Mouse (Mus musculus) neural tube, embryonic 12.5 days (tissue): ENCODE results near the gene Slit2. TPM values are rescaled to one million over a fixed set of nuclear protein-coding genes. Genes with fewer than 3 reads are reported as not detected.

ENCODE experiments used
- ATAC-seq: fragments of 200-750 bp; cut with Nextera tagmentation; 2 replicates; pipeline ENCODE4 v1.8.0; 2017; ENCODE audit warnings: low read depth, mild to moderate bottlenecking, moderate TSS enrichment, moderate library complexity; ENCODE audit not compliant: low FRiP score
- H3K27ac ChIP-seq: fragments of 300-500 bp; sonication (generic); 2 replicates; pipeline ENCODE4 v1.5.1; 2016
- H3K27me3 ChIP-seq: fragments of 300-500 bp; sonication (generic); replicated peaks from 2 replicates; pipeline ENCODE4 v1.6.1; 2016; ENCODE audit warnings: mild to moderate bottlenecking
- H3K36me3 ChIP-seq: fragments of 300-500 bp; sonication (generic); 2 replicates; pipeline ENCODE4 v1.6.1; 2016; ENCODE audit warnings: mild to moderate bottlenecking
- H3K4me1 ChIP-seq: fragments of 300-500 bp; sonication (generic); 2 replicates; pipeline ENCODE4 v1.6.1; 2016
- H3K4me2 ChIP-seq: fragments of 300-500 bp; sonication (generic); replicated peaks from 2 replicates; pipeline ENCODE4 v1.6.1; 2016; ENCODE audit warnings: mild to moderate bottlenecking
- H3K4me3 ChIP-seq: fragments of 300-500 bp; sonication (generic); 2 replicates; pipeline ENCODE4 v1.5.1; 2016
- H3K9ac ChIP-seq: fragments of 300-500 bp; sonication (generic); 2 replicates; pipeline ENCODE4 v1.6.1; 2016; ENCODE audit warnings: mild to moderate bottlenecking
- H3K9me3 ChIP-seq: fragments of 300-500 bp; sonication (generic); 2 replicates; pipeline ENCODE4 v1.6.1; 2016; ENCODE audit warnings: mild to moderate bottlenecking
- WGBS: fragments of 180-500 bp; shearing (Covaris S2); methylation state at CpG from one replicate; pipeline ENCODE4 v1.1.7; 2016; 5-methylcytosine and 5-hydroxymethylcytosine counted together
- polyA plus RNA-seq: library from polyadenylated mRNA; unstranded; fragments of >200 nt; fragmentation: Nextera tagmentation; extraction: Ambion mirVana; gene quantifications from 2 replicates; pipeline ENCODE4 v1.2.1, GENCODE M21; 2016

The Slit2 gene
- polyA plus RNA-seq = 91.3 and 96.3 TPM in 2 replicates

- Histone ChIP-seq H3K4me2 (peak within 1 kb of the TSS; percentile 97), H3K9me3 (no peaks in the 10 kb centered on the region), H3K4me1 (peaks cover 29% of the 10 kb centered on the region), H3K36me3 (no peaks in the 10 kb centered on the region), H3K4me3 (peak within 1 kb of the TSS; percentile 65), H3K27ac (peak within 1 kb of the TSS; percentile 53; the same call in 1 of the 2 replicates), H3K27me3 (no peaks in the 10 kb centered on the region), H3K9ac (peak within 1 kb of the TSS; percentile 75)
- peak; percentile 86 for ATAC-seq
- WGBS = under 1% methylated on average over 65 of the region's 66 CpGs
These were observed at the start of gene Slit2 for GRCm38 (mm10) chr5:47982941-47983701. TSS of gene Slit2 (plus strand) at chr5:47983138.

GRCm38 (mm10) chr5:47938586-47939372 lies 44.2 kb upstream of the Slit2 start:
- no peak overlapping the region for H3K9ac ChIP-seq
- no peaks in the 10 kb centered on the region for H3K9me3 ChIP-seq
- WGBS = 88% methylated on average over 5 of the region's 5 CpGs
- no peak overlapping the region for H3K4me2 ChIP-seq
- H3K4me3 ChIP-seq = no peak overlapping the region
- H3K27me3 ChIP-seq = no peaks in the 10 kb centered on the region
- ATAC-seq = no peak
- no peak overlapping the region for H3K27ac ChIP-seq
- no peaks in the 10 kb centered on the region for H3K4me1 ChIP-seq
- no peaks in the 10 kb centered on the region for H3K36me3 ChIP-seq

- Histone ChIP-seq H3K9me3 (no peaks in the 10 kb centered on the region), H3K36me3 (no peaks in the 10 kb centered on the region), H3K27me3 (no peaks in the 10 kb centered on the region), H3K4me3 (no peak overlapping the region), H3K27ac (no peak overlapping the region), H3K9ac (no peak overlapping the region), H3K4me1 (no peaks in the 10 kb centered on the region), H3K4me2 (no peak overlapping the region)
- 66% methylated on average over 1 of the region's 1 CpGs for WGBS
- no peak for ATAC-seq
These were observed 26.5 kb upstream of the Slit2 start for GRCm38 (mm10) chr5:47956451-47956850.

GRCm38 (mm10) chr5:47975795-47976194 lies 7.1 kb upstream of the Slit2 start:
- no peak overlapping the region for H3K4me2 ChIP-seq
- no peak overlapping the region for H3K27ac ChIP-seq
- no peaks in the 10 kb centered on the region for H3K36me3 ChIP-seq
- no peak overlapping the region for H3K9ac ChIP-seq
- peak; percentile 52; the same call in 1 of the 2 replicates for ATAC-seq
- 79% methylated on average over 2 of the region's 2 CpGs for WGBS
- H3K4me3 ChIP-seq = no peak overlapping the region
- H3K9me3 ChIP-seq = no peaks in the 10 kb centered on the region
- H3K27me3 ChIP-seq = no peaks in the 10 kb centered on the region
- no peaks in the 10 kb centered on the region for H3K4me1 ChIP-seq

- Histone ChIP-seq H3K4me2 (no peak overlapping the region), H3K27ac (no peak overlapping the region), H3K27me3 (no peaks in the 10 kb centered on the region), H3K9ac (no peak overlapping the region), H3K9me3 (no peaks in the 10 kb centered on the region), H3K4me3 (no peak overlapping the region), H3K4me1 (peaks cover 10% of the 10 kb centered on the region), H3K36me3 (no peaks in the 10 kb centered on the region)
- no peak for ATAC-seq
- 23% methylated on average over 4 of the region's 4 CpGs for WGBS
These were observed 3.6 kb upstream of the Slit2 start for GRCm38 (mm10) chr5:47979371-47979770.

- ATAC-seq = no peak
- Histone ChIP-seq H3K4me1 (peaks cover 19% of the 10 kb centered on the region), H3K27ac (no peak overlapping the region), H3K9me3 (no peaks in the 10 kb centered on the region), H3K27me3 (no peaks in the 10 kb centered on the region), H3K4me3 (no peak overlapping the region), H3K4me2 (no peak overlapping the region), H3K9ac (no peak overlapping the region), H3K36me3 (no peaks in the 10 kb centered on the region)
- 39% methylated on average over 5 of the region's 5 CpGs for WGBS
These were observed 2.5 kb upstream of the Slit2 start for GRCm38 (mm10) chr5:47980459-47980858.

- Histone ChIP-seq H3K9me3 (no peaks in the 10 kb centered on the region), H3K27ac (no peak overlapping the region), H3K36me3 (no peaks in the 10 kb centered on the region), H3K4me1 (peaks cover 27% of the 10 kb centered on the region), H3K27me3 (no peaks in the 10 kb centered on the region), H3K4me3 (no peak overlapping the region), H3K9ac (no peak overlapping the region), H3K4me2 (peak overlapping the region; percentile 97)
- no peak for ATAC-seq
- WGBS = 59% methylated on average over 8 of the region's 8 CpGs
These were observed 987 bp upstream of the Slit2 start for GRCm38 (mm10) chr5:47981951-47982350.

- no peaks in the 10 kb centered on the region for H3K9me3 ChIP-seq
- no peaks in the 10 kb centered on the region for H3K27me3 ChIP-seq
- WGBS = 1% methylated on average over 38 of the region's 38 CpGs
- H3K4me2 ChIP-seq = peak overlapping the region; percentile 97
- H3K4me3 ChIP-seq = peak overlapping the region; percentile 65
- peaks cover 34% of the 10 kb centered on the region for H3K4me1 ChIP-seq
- H3K9ac ChIP-seq = peak overlapping the region; percentile 75
- peak overlapping the region; percentile 53; the same call in 1 of the 2 replicates for H3K27ac ChIP-seq
- H3K36me3 ChIP-seq = no peaks in the 10 kb centered on the region
- ATAC-seq = peak; percentile 7
These were observed 1.0 kb downstream of the Slit2 start for GRCm38 (mm10) chr5:47983746-47984583.

GRCm38 (mm10) chr5:47984584-47985197 lies 1.8 kb downstream of the Slit2 start:
- H3K27ac ChIP-seq = no peak overlapping the region

GRCm38 (mm10) chr5:47985198-47985631 lies 2.3 kb downstream of the Slit2 start:
- peaks cover 36% of the 10 kb centered on the region for H3K4me1 ChIP-seq
- H3K36me3 ChIP-seq = no peaks in the 10 kb centered on the region
- H3K9me3 ChIP-seq = no peaks in the 10 kb centered on the region
- H3K27me3 ChIP-seq = no peaks in the 10 kb centered on the region
- under 1% methylated on average over 13 of the region's 13 CpGs for WGBS
- peak overlapping the region; percentile 97 for H3K4me2 ChIP-seq
- peak overlapping the region; percentile 65 for H3K4me3 ChIP-seq
- peak overlapping the region; percentile 75 for H3K9ac ChIP-seq
- H3K27ac ChIP-seq = no peak overlapping the region
- peak; percentile 22 for ATAC-seq

More at GRCm38 (mm10) chr5:47984584-47985197, 1.8 kb downstream of the Slit2 start:
- no peaks in the 10 kb centered on the region for H3K9me3 ChIP-seq
- H3K9ac ChIP-seq = peak overlapping the region; percentile 75
- 2% methylated on average over 23 of the region's 23 CpGs for WGBS
- no peaks in the 10 kb centered on the region for H3K36me3 ChIP-seq
- H3K4me3 ChIP-seq = peak overlapping the region; percentile 65
- H3K27me3 ChIP-seq = no peaks in the 10 kb centered on the region
- peak; percentile 22 for ATAC-seq
- H3K4me1 ChIP-seq = peaks cover 36% of the 10 kb centered on the region
- peak overlapping the region; percentile 97 for H3K4me2 ChIP-seq

- H3K4me1 ChIP-seq = peaks cover 36% of the 10 kb centered on the region
- H3K4me2 ChIP-seq = peak overlapping the region; percentile 97
- no peaks in the 10 kb centered on the region for H3K36me3 ChIP-seq
- H3K4me3 ChIP-seq = peak overlapping the region; percentile 65
- no peak overlapping the region for H3K27ac ChIP-seq
- ATAC-seq = peak; percentile 22
- no peaks in the 10 kb centered on the region for H3K9me3 ChIP-seq
- under 1% methylated on average over 48 of the region's 48 CpGs for WGBS
- H3K9ac ChIP-seq = peak overlapping the region; percentile 75
- no peaks in the 10 kb centered on the region for H3K27me3 ChIP-seq
These were observed 3.1 kb downstream of the Slit2 start for GRCm38 (mm10) chr5:47985901-47986670.
